Mouse (Mus musculus) kidney, embryonic 14.5 days (tissue): Measurements from ENCODE around the gene Prkce. TPM values are rescaled to one million over a fixed set of nuclear protein-coding genes. Genes with fewer than 3 reads are reported as not detected.
A peak's percentile ranks its signal among the peaks of the same experiment; 100 is the strongest.

Source experiments
- ATAC-seq: fragments of 200-750 bp; cut with Nextera tagmentation; 2 replicates; pipeline ENCODE4 v1.8.0; 2017; ENCODE audit warnings: moderate number of reproducible peaks, mild to moderate bottlenecking, moderate TSS enrichment, moderate library complexity; ENCODE audit not compliant: low FRiP score, low TSS enrichment
- H3K27ac ChIP-seq: fragments of 300-500 bp; sonication (generic); 2 replicates; pipeline ENCODE4 v1.5.1; 2014; ENCODE audit warnings: low read depth, mild to moderate bottlenecking, low read length, moderate library complexity, mixed read lengths
- H3K27me3 ChIP-seq: fragments of 300-500 bp; sonication (generic); 2 replicates; pipeline ENCODE4 v1.6.1; 2014; ENCODE audit warnings: mild to moderate bottlenecking, low read length; ENCODE audit not compliant: control insufficient read depth, insufficient read depth
- H3K36me3 ChIP-seq: fragments of 300-500 bp; sonication (generic); 2 replicates; pipeline ENCODE4 v1.6.1; 2014; ENCODE audit warnings: low read length, mixed read lengths; ENCODE audit not compliant: control insufficient read depth, insufficient read depth
- H3K4me1 ChIP-seq: fragments of 300-500 bp; sonication (generic); 2 replicates; pipeline ENCODE4 v1.6.1; 2014; ENCODE audit warnings: low read length, mixed read lengths; ENCODE audit not compliant: control insufficient read depth, insufficient read depth
- H3K4me2 ChIP-seq: fragments of 300-500 bp; sonication (generic); replicated peaks from 2 replicates; pipeline ENCODE4 v1.6.1; 2014; ENCODE audit warnings: low read depth, mild to moderate bottlenecking, low read length
- H3K4me3 ChIP-seq: fragments of 300-500 bp; sonication (generic); 2 replicates; pipeline ENCODE4 v1.5.1; 2014; ENCODE audit warnings: mild to moderate bottlenecking, low read length
- H3K9ac ChIP-seq: fragments of 300-500 bp; sonication (generic); 2 replicates; pipeline ENCODE4 v1.6.1; 2014; ENCODE audit warnings: low read depth, mild to moderate bottlenecking, low read length, moderate library complexity
- H3K9me3 ChIP-seq: fragments of 300-500 bp; sonication (generic); 2 replicates; pipeline ENCODE4 v1.6.1; 2016; ENCODE audit warnings: low read length; ENCODE audit not compliant: control insufficient read depth
- WGBS: fragments of 180-500 bp; shearing (Covaris S2); extraction: QIAGEN DNeasy Blood & Tissue Kit; methylation state at CpG from one replicate; pipeline ENCODE4 v1.1.7; 2014; 5-methylcytosine and 5-hydroxymethylcytosine counted together
- polyA plus RNA-seq: library from polyadenylated mRNA; unstranded; fragments of >200 nt; fragmentation: Nextera tagmentation; extraction: Ambion mirVana; gene quantifications from 2 replicates; pipeline ENCODE4 v1.2.1, GENCODE M21; 2014

Gene Prkce
- polyA plus RNA-seq, 1 experiment from 2014 or later = 8.8 TPM

- no peaks in the 10 kb centered on the region for H3K27me3 ChIP-seq
- 71% methylated on average over 4 of the region's 4 CpGs for WGBS
- no peak overlapping the region for H3K27ac ChIP-seq
- no peaks in the 10 kb centered on the region for H3K9me3 ChIP-seq
- no peak overlapping the region for H3K4me2 ChIP-seq
- H3K9ac ChIP-seq = no peak overlapping the region
- H3K36me3 ChIP-seq = no peaks in the 10 kb centered on the region
- H3K4me3 ChIP-seq = no peak overlapping the region
- ATAC-seq = no peak
- no peaks in the 10 kb centered on the region for H3K4me1 ChIP-seq
These were observed 414.8 kb downstream of the Prkce start for GRCm38 (mm10) chr17:86582341-86582740.

- ATAC-seq = no peak
- Histone ChIP-seq H3K27me3 (no peaks in the 10 kb centered on the region), H3K4me1 (0 out of 2 replicates have a peak, but pooled peaks cover 6% of the 10 kb centered on the region), H3K4me2 (no peak overlapping the region), H3K9me3 (no peaks in the 10 kb centered on the region), H3K4me3 (no peak overlapping the region), H3K27ac (no peak overlapping the region), H3K9ac (no peak overlapping the region), H3K36me3 (no peaks in the 10 kb centered on the region)
- WGBS = 70% methylated on average over 5 of the region's 5 CpGs
These were observed 418.9 kb downstream of the Prkce start for GRCm38 (mm10) chr17:86586441-86586840.

- Histone ChIP-seq H3K9ac (peak overlapping the region; percentile 18; the same call in 1 of the 2 replicates), H3K36me3 (no peaks in the 10 kb centered on the region), H3K9me3 (no peaks in the 10 kb centered on the region), H3K27ac (peak overlapping the region; percentile 47; the same call in 1 of the 2 replicates), H3K4me1 (0 out of 2 replicates have a peak, but pooled peaks cover 8% of the 10 kb centered on the region), H3K4me3 (no peak overlapping the region), H3K27me3 (no peaks in the 10 kb centered on the region), H3K4me2 (no peak overlapping the region)
- WGBS = 48% methylated on average over 5 of the region's 5 CpGs
- ATAC-seq = no peak
These were observed 421.3 kb downstream of the Prkce start for GRCm38 (mm10) chr17:86588704-86589449.

- no peak overlapping the region for H3K4me2 ChIP-seq
- no peak overlapping the region for H3K9ac ChIP-seq
- WGBS = 89% methylated on average over 5 of the region's 5 CpGs
- no peak overlapping the region for H3K4me3 ChIP-seq
- H3K36me3 ChIP-seq = no peaks in the 10 kb centered on the region
- ATAC-seq = no peak
- H3K27ac ChIP-seq = no peak overlapping the region
- H3K9me3 ChIP-seq = no peaks in the 10 kb centered on the region
- H3K4me1 ChIP-seq = 0 out of 2 replicates have a peak, but pooled peaks cover 11% of the 10 kb centered on the region
- H3K27me3 ChIP-seq = no peaks in the 10 kb centered on the region
These were observed 422.1 kb downstream of the Prkce start for GRCm38 (mm10) chr17:86589681-86590080.

- H3K27me3 ChIP-seq = no peaks in the 10 kb centered on the region
- WGBS = 91% methylated on average over 10 of the region's 10 CpGs
These were observed 423.7 kb downstream of the Prkce start for GRCm38 (mm10) chr17:86591241-86591640.

GRCm38 (mm10) chr17:86592991-86593586 is 425.5 kb downstream of the Prkce start:
- Histone ChIP-seq H3K4me3 (no peak overlapping the region), H3K9me3 (no peaks in the 10 kb centered on the region), H3K4me1 (0 out of 2 replicates have a peak, but pooled peaks cover 11% of the 10 kb centered on the region), H3K27me3 (no peaks in the 10 kb centered on the region), H3K4me2 (no peak overlapping the region), H3K9ac (no peak overlapping the region), H3K27ac (peak overlapping the region; percentile 4; the same call in 1 of the 2 replicates), H3K36me3 (no peaks in the 10 kb centered on the region)
- ATAC-seq = no peak
- 62% methylated on average over 6 of the region's 6 CpGs for WGBS

More at GRCm38 (mm10) chr17:86591241-86591640, 423.7 kb downstream of the Prkce start:
- no peak overlapping the region for H3K27ac ChIP-seq
- 0 out of 2 replicates have a peak, but pooled peaks cover 11% of the 10 kb centered on the region for H3K4me1 ChIP-seq
- no peaks in the 10 kb centered on the region for H3K36me3 ChIP-seq
- no peak overlapping the region for H3K4me3 ChIP-seq
- H3K4me2 ChIP-seq = no peak overlapping the region
- H3K9ac ChIP-seq = no peak overlapping the region
- no peak for ATAC-seq
- H3K9me3 ChIP-seq = no peaks in the 10 kb centered on the region

- Histone ChIP-seq H3K27me3 (no peaks in the 10 kb centered on the region), H3K27ac (no peak overlapping the region), H3K9me3 (no peaks in the 10 kb centered on the region), H3K4me3 (no peak overlapping the region), H3K4me1 (0 out of 2 replicates have a peak, but pooled peaks cover 4% of the 10 kb centered on the region), H3K36me3 (no peaks in the 10 kb centered on the region), H3K9ac (no peak overlapping the region), H3K4me2 (no peak overlapping the region)
- WGBS = 43% methylated on average over 9 of the region's 9 CpGs
- ATAC-seq = no peak
These were observed 427.9 kb downstream of the Prkce start for GRCm38 (mm10) chr17:86595526-86595925.

GRCm38 (mm10) chr17:86601116-86601515 is 433.5 kb downstream of the Prkce start:
- Histone ChIP-seq H3K4me1 (0 out of 2 replicates have a peak, but pooled peaks cover 8% of the 10 kb centered on the region), H3K36me3 (no peaks in the 10 kb centered on the region), H3K9me3 (no peaks in the 10 kb centered on the region), H3K27ac (no peak overlapping the region), H3K4me2 (no peak overlapping the region), H3K4me3 (no peak overlapping the region), H3K9ac (no peak overlapping the region), H3K27me3 (no peaks in the 10 kb centered on the region)
- 21% methylated on average over 6 of the region's 6 CpGs for WGBS
- ATAC-seq = no peak

- Histone ChIP-seq H3K27me3 (no peaks in the 10 kb centered on the region), H3K4me1 (0 out of 2 replicates have a peak, but pooled peaks cover 8% of the 10 kb centered on the region), H3K9me3 (no peaks in the 10 kb centered on the region), H3K36me3 (no peaks in the 10 kb centered on the region), H3K4me3 (no peak overlapping the region), H3K4me2 (no peak overlapping the region), H3K9ac (no peak overlapping the region), H3K27ac (no peak overlapping the region)
- ATAC-seq = peak; percentile 60; the same call in 1 of the 2 replicates
- 88% methylated on average over 2 of the region's 2 CpGs for WGBS
These were observed 434.3 kb downstream of the Prkce start for GRCm38 (mm10) chr17:86601901-86602300.
